Mouse (Mus musculus) limb, embryonic 14.5 days (tissue): ENCODE measurements around the gene Gnat2. TPM values are rescaled to one million over a fixed set of nuclear protein-coding genes. Genes with fewer than 3 reads are reported as not detected.

Experiments
- ATAC-seq: fragments of 200-750 bp; cut with Nextera tagmentation; 2 replicates; pipeline ENCODE4 v1.8.0; 2017; ENCODE audit warnings: low read depth, moderate number of reproducible peaks, moderate TSS enrichment; ENCODE audit not compliant: low FRiP score
- DNase-seq: peaks from one replicate; pipeline ENCODE4 v3.0.0-alpha.2; 2015; ENCODE audit warnings: low spot score
- H3K27ac ChIP-seq: fragments of 300-500 bp; sonication (generic); replicated peaks from 2 replicates; pipeline ENCODE4 v1.5.1; 2014; ENCODE audit warnings: low read depth, mild to moderate bottlenecking, low read length, moderate library complexity, mixed read lengths
- H3K27me3 ChIP-seq: fragments of 300-500 bp; sonication (generic); 2 replicates; pipeline ENCODE4 v1.6.1; 2014; ENCODE audit warnings: low read length, mixed read lengths; ENCODE audit not compliant: control insufficient read depth, insufficient read depth
- H3K36me3 ChIP-seq: fragments of 300-500 bp; sonication (generic); 2 replicates; pipeline ENCODE4 v1.6.1; 2014; ENCODE audit warnings: mild to moderate bottlenecking, low read length, moderate library complexity, mixed read lengths; ENCODE audit not compliant: control insufficient read depth, insufficient read depth
- H3K4me1 ChIP-seq: fragments of 300-500 bp; sonication (generic); 2 replicates; pipeline ENCODE4 v1.6.1; 2014; ENCODE audit warnings: antibody characterized with exemption, low read length, mixed read lengths; ENCODE audit not compliant: control insufficient read depth, insufficient read depth
- H3K4me2 ChIP-seq: fragments of 300-500 bp; sonication (generic); replicated peaks from 2 replicates; pipeline ENCODE4 v1.6.1; 2014; ENCODE audit warnings: low read depth, mild to moderate bottlenecking, low read length, moderate library complexity; ENCODE audit not compliant: severe bottlenecking
- H3K4me3 ChIP-seq: fragments of 300-500 bp; sonication (generic); replicated peaks from 2 replicates; pipeline ENCODE4 v1.5.1; 2014; ENCODE audit warnings: low read length
- H3K9ac ChIP-seq: fragments of 300-500 bp; sonication (generic); 2 replicates; pipeline ENCODE4 v1.6.1; 2014; ENCODE audit warnings: mild to moderate bottlenecking, low read depth, low read length, moderate library complexity; ENCODE audit not compliant: severe bottlenecking
- H3K9me3 ChIP-seq: fragments of 300-500 bp; sonication (generic); 2 replicates; pipeline ENCODE4 v1.6.1; 2016; ENCODE audit warnings: low read length; ENCODE audit not compliant: control insufficient read depth
- POLR2A ChIP-seq: fragments of 200-500 bp; IDR thresholded peaks from 2 replicates; pipeline ENCODE4 v1.8.0; 2012; ENCODE audit warnings: inconsistent platforms, mild to moderate bottlenecking, moderate library complexity, borderline replicate concordance; ENCODE audit not compliant: insufficient read depth, insufficient read length; ENCODE audit errors: extremely low read depth
- WGBS: fragments of 180-500 bp; shearing (Covaris S2); extraction: QIAGEN DNeasy Blood & Tissue Kit; methylation state at CpG from one replicate; pipeline ENCODE4 v1.1.7; 2014; 5-methylcytosine and 5-hydroxymethylcytosine counted together
- polyA plus RNA-seq, 2 experiments: library from polyadenylated mRNA; depleted of rRNA in 1 of 2; stranded (reverse) in 1 of 2; unstranded in 1 of 2; fragments of >200 nt; fragmentation: Nextera tagmentation in 1 of 2; extraction: Ambion mirVana in 1 of 2; gene quantifications; 2 replicates each; pipeline versions ENCODE4 v1.2.1 to v1.2.3; 2012 to 2014

The Gnat2 gene
- polyA plus RNA-seq, 2 experiments: 0.70 TPM

- Histone ChIP-seq H3K9me3 (no peaks in the 10 kb centered on the region), H3K4me2 (no peak overlapping the region), H3K4me3 (no peak overlapping the region), H3K9ac (no peak overlapping the region), H3K27me3 (no peaks in the 10 kb centered on the region), H3K36me3 (no peaks in the 10 kb centered on the region), H3K4me1 (peaks cover 8% of the 10 kb centered on the region; the same call in 1 of the 2 replicates), H3K27ac (no peak overlapping the region)
- no peak for TF ChIP-seq POLR2A
- WGBS: 86% methylated on average over 4 of the region's 4 CpGs
- no peak for ATAC-seq
- DNase-seq: no peak
Measured at GRCm38 (mm10) chr3:108129367-108129766, 36.8 kb downstream of the Gnat2 start.

- DNase-seq: no peak
- WGBS: 90% methylated on average over 4 of the region's 4 CpGs
- no peak overlapping the region for H3K27ac ChIP-seq
- H3K4me2 ChIP-seq: no peak overlapping the region
- ATAC-seq: no peak
- H3K9me3 ChIP-seq: no peaks in the 10 kb centered on the region
- H3K27me3 ChIP-seq: no peaks in the 10 kb centered on the region
- H3K9ac ChIP-seq: no peak overlapping the region
- no peak for TF ChIP-seq POLR2A
- H3K36me3 ChIP-seq: no peaks in the 10 kb centered on the region
- peaks cover 8% of the 10 kb centered on the region; the same call in 1 of the 2 replicates for H3K4me1 ChIP-seq
- no peak overlapping the region for H3K4me3 ChIP-seq
Measured at GRCm38 (mm10) chr3:108129804-108130203, 37.2 kb downstream of the Gnat2 start.

- Histone ChIP-seq H3K9ac (no peak overlapping the region), H3K36me3 (no peaks in the 10 kb centered on the region), H3K27ac (no peak overlapping the region), H3K9me3 (no peaks in the 10 kb centered on the region), H3K27me3 (no peaks in the 10 kb centered on the region), H3K4me1 (peaks cover 8% of the 10 kb centered on the region; the same call in 1 of the 2 replicates), H3K4me2 (no peak overlapping the region), H3K4me3 (no peak overlapping the region)
- no peak for TF ChIP-seq POLR2A
- WGBS: 96% methylated on average over 5 of the region's 5 CpGs
- DNase-seq: no peak
- no peak for ATAC-seq
Measured at GRCm38 (mm10) chr3:108131216-108131615, 38.6 kb downstream of the Gnat2 start.

GRCm38 (mm10) chr3:108131821-108132220 lies 39.2 kb downstream of the Gnat2 start:
- Histone ChIP-seq H3K9me3 (no peaks in the 10 kb centered on the region), H3K4me3 (no peak overlapping the region), H3K36me3 (no peaks in the 10 kb centered on the region), H3K27me3 (no peaks in the 10 kb centered on the region), H3K4me2 (no peak overlapping the region), H3K4me1 (peaks cover 8% of the 10 kb centered on the region; the same call in 1 of the 2 replicates), H3K27ac (no peak overlapping the region), H3K9ac (no peak overlapping the region)
- 72% methylated on average over 1 of the region's 1 CpGs for WGBS
- TF ChIP-seq POLR2A: no peak
- DNase-seq (no peak), ATAC-seq (no peak)

- Histone ChIP-seq H3K4me3 (no peak overlapping the region), H3K4me2 (no peak overlapping the region), H3K36me3 (no peaks in the 10 kb centered on the region), H3K9me3 (no peaks in the 10 kb centered on the region), H3K27ac (no peak overlapping the region), H3K9ac (no peak overlapping the region), H3K4me1 (peaks cover 8% of the 10 kb centered on the region; the same call in 1 of the 2 replicates), H3K27me3 (no peaks in the 10 kb centered on the region)
- no peak for TF ChIP-seq POLR2A
- WGBS: 85% methylated on average over 1 of the region's 1 CpGs
- ATAC-seq (no peak), DNase-seq (no peak)
Measured at GRCm38 (mm10) chr3:108132484-108132883, 39.9 kb downstream of the Gnat2 start.

- Histone ChIP-seq H3K9me3 (no peaks in the 10 kb centered on the region), H3K36me3 (no peaks in the 10 kb centered on the region), H3K4me3 (no peak overlapping the region), H3K4me1 (no peaks in the 10 kb centered on the region), H3K27me3 (no peaks in the 10 kb centered on the region), H3K4me2 (no peak overlapping the region), H3K27ac (no peak overlapping the region), H3K9ac (no peak overlapping the region)
- WGBS: 77% methylated on average over 11 of the region's 11 CpGs
- DNase-seq: no peak
- no peak for ATAC-seq
- no peak for TF ChIP-seq POLR2A
Measured at GRCm38 (mm10) chr3:108134701-108135100, 42.1 kb downstream of the Gnat2 start.
